Mouse (Mus musculus) bone marrow macrophage, adult 2 months (primary cell): ENCODE measurements at regions not wholly inside any gene's neighbourhood (a gene's known extent, or its start where the extent isn't known, plus 50 kb on each side); places are given as distances from the start of the nearest gene placed in this dataset.

Experiments used
- CTCF ChIP-seq: IDR thresholded peaks from 2 replicates; pipeline ENCODE4 v1.5.1; 2012; ENCODE audit warnings: low read depth, mild to moderate bottlenecking, low read length, moderate library complexity
- POLR2A ChIP-seq: IDR thresholded peaks from 2 replicates; pipeline ENCODE4 v1.6.1; 2012; ENCODE audit warnings: mild to moderate bottlenecking, low read depth, low read length, borderline replicate concordance

GRCm38 (mm10) chr12:107322861-107323260, 165.6 kb upstream of the 3110018I06Rik start:
- TF ChIP-seq CTCF (no peak), POLR2A (no peak)
